Mouse (Mus musculus) brain, embryonic 14.5 days (tissue): ENCODE results near the gene Gm13178.

Experiments used
- CTCF ChIP-seq: fragments of 200-500 bp; IDR thresholded peaks from 2 replicates; pipeline ENCODE4 v1.5.1; 2012; ENCODE audit warnings: inconsistent platforms, mild to moderate bottlenecking, moderate library complexity, borderline replicate concordance; ENCODE audit not compliant: insufficient read depth, insufficient read length; ENCODE audit errors: extremely low read depth
- POLR2A ChIP-seq: fragments of 200-500 bp; IDR thresholded peaks from 2 replicates; pipeline ENCODE4 v1.6.1; 2012; ENCODE audit warnings: mild to moderate bottlenecking, inconsistent platforms, borderline replicate concordance; ENCODE audit not compliant: poor library complexity, insufficient read depth, insufficient read length, severe bottlenecking; ENCODE audit errors: extremely low read depth

- no peak for TF ChIP-seq POLR2A
- no peak for TF ChIP-seq CTCF
Measured at GRCm38 (mm10) chr4:144719691-144720090, 1.5 kb downstream of the Gm13178 start.
